Mouse (Mus musculus): Measurements from ENCODE around the gene Mt2. TPM values are rescaled to one million over a fixed set of nuclear protein-coding genes. Genes with fewer than 3 reads are reported as not detected.

Mt2 gene
- polyA plus RNA-seq, 1 experiment: 56.0 TPM

GRCm38 (mm10) chr8:94180561-94180908, 8.1 kb downstream of the Mt2 start:
- no peak overlapping the region for H3K4me3 ChIP-seq (replicated peaks; ENCODE audit: extremely low read depth, low read depth, low read length)
- WGBS: 89% methylated on average over 1 of the region's 1 CpGs
- DNase-seq: no peak
- no peak for TF ChIP-seq CTCF (IDR thresholded peaks at IDR 0.05; ENCODE audit: insufficient read depth, low read length)
- peaks cover 6% of the 10 kb centered on the region for H3K4me1 ChIP-seq (ENCODE audit: control insufficient read depth, insufficient read depth, low read length)

- DNase-seq: no peak
- peaks cover 10% of the 10 kb centered on the region for H3K4me1 ChIP-seq (ENCODE audit: control insufficient read depth, insufficient read depth, low read length)
- 71% methylated on average over 13 of the region's 13 CpGs for WGBS
- H3K4me3 ChIP-seq (replicated peaks; ENCODE audit: extremely low read depth, low read depth, low read length): no peak overlapping the region
- TF ChIP-seq POLR2A (IDR thresholded peaks at IDR 0.05; ENCODE audit: borderline replicate concordance, extremely low read depth, low read depth, low read length) (no peak), CTCF (IDR thresholded peaks at IDR 0.05; ENCODE audit: insufficient read depth, low read length) (no peak)
Observed at GRCm38 (mm10) chr8:94182055-94182929, 9.8 kb downstream of the Mt2 start.

DNA sequence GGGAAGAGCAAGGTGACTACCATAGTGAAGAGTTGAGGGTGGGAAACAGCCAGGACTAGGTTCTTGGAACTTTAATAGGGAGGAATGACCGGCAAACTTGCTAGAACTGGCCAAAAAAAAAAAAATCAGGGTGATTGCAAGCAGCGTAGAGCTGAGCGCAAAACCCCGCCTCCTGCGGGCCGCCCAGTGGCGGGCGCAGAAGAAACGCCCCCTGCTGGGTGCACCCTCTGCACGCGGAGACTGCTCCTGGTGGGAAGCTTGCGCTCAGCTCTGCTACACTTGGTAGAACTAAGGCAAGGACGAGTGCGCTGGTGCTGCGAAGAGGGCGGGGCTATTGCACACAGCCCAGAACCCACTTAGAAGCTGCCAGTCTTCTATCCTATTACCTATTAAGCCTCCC, 10.7 kb downstream of the Mt2 start:
- TF ChIP-seq POLR2A (IDR thresholded peaks at IDR 0.05; ENCODE audit: borderline replicate concordance, extremely low read depth, low read depth, low read length): no peak
- TF ChIP-seq CTCF (IDR thresholded peaks at IDR 0.05; ENCODE audit: insufficient read depth, low read length): peak; percentile 48
- Histone ChIP-seq H3K4me1 (ENCODE audit: control insufficient read depth, insufficient read depth, low read length) (peaks cover 10% of the 10 kb centered on the region), H3K4me3 (replicated peaks; ENCODE audit: extremely low read depth, low read depth, low read length) (peak overlapping the region; percentile 47)
- peak; percentile 71 for DNase-seq
- WGBS: 0% methylated on average over 16 of the region's 16 CpGs

DNA sequence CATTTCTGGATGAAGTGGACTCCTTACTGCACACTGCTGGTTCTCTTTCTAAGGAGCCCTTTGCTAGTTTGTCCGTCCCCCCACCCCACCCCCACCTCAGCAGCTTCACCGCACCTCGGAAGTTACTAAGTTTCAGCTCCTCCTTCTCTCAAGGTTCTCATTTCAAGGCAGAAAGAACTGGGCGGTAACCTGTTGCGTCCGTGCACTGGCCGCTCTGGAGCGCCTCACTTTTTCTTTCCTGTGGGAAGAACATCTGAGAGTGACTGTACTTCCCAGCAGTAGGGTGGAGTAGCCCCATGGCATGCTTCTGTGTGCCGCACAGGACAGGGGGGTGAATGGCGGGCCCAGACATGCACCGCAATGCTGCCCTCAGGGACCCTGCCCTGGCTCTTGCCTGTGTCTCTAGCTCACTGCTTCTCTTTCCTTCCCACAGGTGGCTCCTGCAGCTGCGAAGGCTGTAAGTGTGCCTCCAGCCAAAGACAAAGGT, 11.9 kb downstream of the Mt2 start:
- no peak for DNase-seq
- no peak overlapping the region for H3K4me3 ChIP-seq (replicated peaks; ENCODE audit: extremely low read depth, low read depth, low read length)
- TF ChIP-seq CTCF (IDR thresholded peaks at IDR 0.05; ENCODE audit: insufficient read depth, low read length): no peak
- TF ChIP-seq POLR2A (IDR thresholded peaks at IDR 0.05; ENCODE audit: borderline replicate concordance, extremely low read depth, low read depth, low read length): no peak
- peaks cover 10% of the 10 kb centered on the region for H3K4me1 ChIP-seq (ENCODE audit: control insufficient read depth, insufficient read depth, low read length)
- 38% methylated on average over 12 of the region's 12 CpGs for WGBS

GRCm38 (mm10) chr8:94185791-94186190, 13.3 kb downstream of the Mt2 start:
- peaks cover 4% of the 10 kb centered on the region for H3K4me1 ChIP-seq (ENCODE audit: control insufficient read depth, insufficient read depth, low read length)
- no peak for DNase-seq
- no peak overlapping the region for H3K4me3 ChIP-seq (replicated peaks; ENCODE audit: extremely low read depth, low read depth, low read length)
- TF ChIP-seq CTCF (IDR thresholded peaks at IDR 0.05; ENCODE audit: insufficient read depth, low read length) (no peak), POLR2A (IDR thresholded peaks at IDR 0.05; ENCODE audit: borderline replicate concordance, extremely low read depth, low read depth, low read length) (no peak)
- WGBS: 59% methylated on average over 6 of the region's 6 CpGs

DNA sequence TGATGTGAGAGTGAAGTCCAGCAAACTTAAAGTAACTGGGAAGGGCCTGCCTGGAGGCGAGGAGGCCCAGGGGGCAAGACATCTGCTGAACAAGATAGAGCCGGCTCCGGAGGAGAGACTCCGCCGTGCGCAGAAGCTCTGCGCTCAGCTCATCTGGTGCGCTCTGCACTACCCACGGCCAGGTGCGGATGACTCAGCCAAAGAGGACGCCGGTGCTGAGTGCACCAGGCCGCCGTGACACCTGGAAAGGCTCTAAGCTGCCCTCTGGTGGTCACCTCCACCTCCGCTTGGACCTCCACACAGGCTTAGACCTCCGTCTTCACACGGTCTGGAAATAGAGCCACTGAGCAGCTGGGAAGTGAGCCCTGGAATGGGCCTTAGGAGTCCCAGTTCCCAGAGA, 14.1 kb downstream of the Mt2 start:
- 7% methylated on average over 17 of the region's 17 CpGs for WGBS
- peak; percentile 82 for DNase-seq
- no peak for TF ChIP-seq POLR2A (IDR thresholded peaks at IDR 0.05; ENCODE audit: borderline replicate concordance, extremely low read depth, low read depth, low read length)
- TF ChIP-seq CTCF (IDR thresholded peaks at IDR 0.05; ENCODE audit: insufficient read depth, low read length): peak; percentile 67

DNA sequence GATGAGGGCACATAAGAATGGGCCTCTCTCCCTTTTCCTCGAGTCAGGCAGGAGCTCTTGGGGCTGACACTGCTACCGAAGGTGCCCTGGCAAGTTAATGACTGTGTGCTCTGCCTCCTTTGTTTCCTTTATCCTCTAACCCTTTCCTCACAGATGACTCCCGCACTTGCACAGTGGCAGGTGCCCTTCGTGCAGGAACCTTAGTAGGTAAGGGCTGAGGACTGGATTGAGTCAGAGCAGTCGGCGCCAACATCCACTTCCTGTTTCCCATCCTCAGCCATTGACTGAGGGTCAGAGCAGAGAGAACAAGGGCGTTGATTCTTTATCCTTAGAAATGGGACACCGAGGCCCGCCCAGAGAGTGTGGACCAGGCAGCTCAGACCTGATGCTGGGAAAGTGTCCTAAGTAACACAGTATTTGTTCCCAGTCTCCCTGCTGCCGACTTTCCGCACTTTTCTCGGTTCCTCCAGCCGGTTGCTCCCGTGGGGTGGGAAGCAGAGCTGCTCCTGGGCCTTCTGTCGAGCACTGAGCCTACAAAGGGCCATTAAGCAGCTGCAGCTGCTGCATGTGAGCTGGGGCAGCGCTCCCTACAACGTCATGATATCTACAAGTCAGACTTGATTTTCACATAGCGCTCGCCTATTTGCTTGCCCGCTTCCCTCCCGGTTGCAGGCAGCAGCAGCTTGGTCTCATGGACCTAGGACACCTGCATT, 15.0 kb downstream of the Mt2 start:
- TF ChIP-seq POLR2A (IDR thresholded peaks at IDR 0.05; ENCODE audit: borderline replicate concordance, extremely low read depth, low read depth, low read length) (no peak), CTCF (IDR thresholded peaks at IDR 0.05; ENCODE audit: insufficient read depth, low read length) (no peak)
- DNase-seq: no peak
- H3K4me3 ChIP-seq (replicated peaks; ENCODE audit: extremely low read depth, low read depth, low read length): no peak overlapping the region
- peaks cover 4% of the 10 kb centered on the region for H3K4me1 ChIP-seq (ENCODE audit: control insufficient read depth, insufficient read depth, low read length)
- 50% methylated on average over 21 of the region's 21 CpGs for WGBS

More for the DNA sequence above, 14.1 kb downstream of the Mt2 start:
- no peak overlapping the region for H3K4me3 ChIP-seq (replicated peaks; ENCODE audit: extremely low read depth, low read depth, low read length)
- peaks cover 4% of the 10 kb centered on the region for H3K4me1 ChIP-seq (ENCODE audit: control insufficient read depth, insufficient read depth, low read length)

DNA sequence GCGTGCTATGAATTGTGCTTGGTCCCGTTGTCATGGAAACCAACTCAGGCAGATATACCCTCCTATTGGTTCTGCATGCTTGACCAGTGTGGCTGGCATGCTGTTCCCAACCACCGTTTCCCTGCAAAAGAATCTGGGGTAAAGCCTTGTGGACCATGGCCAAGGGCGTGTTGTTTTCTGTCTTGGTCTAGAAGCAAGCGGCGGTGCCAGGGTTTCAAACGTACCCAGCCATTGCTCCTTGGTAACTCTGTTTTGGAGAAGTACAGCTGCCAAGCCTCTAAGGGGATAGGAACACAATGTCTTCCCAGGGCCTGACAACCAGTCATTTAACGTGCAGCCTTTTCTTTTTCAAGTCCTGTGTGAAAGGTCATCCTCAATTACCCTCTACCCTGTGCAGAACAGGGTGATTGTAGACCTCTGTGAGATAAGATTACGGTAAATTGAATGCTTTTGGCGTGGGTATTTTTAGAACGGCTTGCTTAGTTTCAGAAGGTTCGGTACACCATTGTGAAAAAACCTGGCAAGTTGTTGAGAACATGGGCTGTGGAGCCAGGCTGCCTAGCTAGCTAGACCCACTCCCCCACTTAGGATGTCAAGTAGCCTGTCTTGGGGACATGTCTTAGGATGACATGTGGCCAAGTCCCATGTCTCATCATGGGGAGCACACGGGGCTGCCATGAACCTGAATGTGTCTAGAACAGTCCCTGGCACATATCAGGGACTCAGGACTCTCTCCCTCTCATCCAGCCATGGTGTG, 17.0 kb downstream of the Mt2 start:
- TF ChIP-seq POLR2A (IDR thresholded peaks at IDR 0.05; ENCODE audit: borderline replicate concordance, extremely low read depth, low read depth, low read length): no peak
- no peak for TF ChIP-seq CTCF (IDR thresholded peaks at IDR 0.05; ENCODE audit: insufficient read depth, low read length)
- Histone ChIP-seq H3K4me3 (replicated peaks; ENCODE audit: extremely low read depth, low read depth, low read length) (no peak overlapping the region), H3K4me1 (ENCODE audit: control insufficient read depth, insufficient read depth, low read length) (peaks cover 8% of the 10 kb centered on the region)
- DNase-seq: no peak
- WGBS: 61% methylated on average over 13 of the region's 13 CpGs

GRCm38 (mm10) chr8:94191101-94191691, 18.7 kb downstream of the Mt2 start:
- Histone ChIP-seq H3K4me1 (ENCODE audit: control insufficient read depth, insufficient read depth, low read length) (peaks cover 8% of the 10 kb centered on the region), H3K4me3 (replicated peaks; ENCODE audit: extremely low read depth, low read depth, low read length) (peak overlapping the region; percentile 11)
- TF ChIP-seq POLR2A (IDR thresholded peaks at IDR 0.05; ENCODE audit: borderline replicate concordance, extremely low read depth, low read depth, low read length) (no peak), CTCF (IDR thresholded peaks at IDR 0.05; ENCODE audit: insufficient read depth, low read length) (no peak)
- 17% methylated on average over 21 of the region's 21 CpGs for WGBS
- peak; percentile 62 for DNase-seq

Data from lung, adult 2 months (tissue).